Mouse (Mus musculus) layer of hippocampus, adult 9-11 months (tissue): ENCODE measurements at regions not wholly inside any gene's neighbourhood (a gene's known extent, or its start where the extent isn't known, plus 50 kb on each side); places are given as distances from the start of the nearest gene placed in this dataset.

ENCODE experiments used
- DNase-seq: peaks from one replicate; pipeline ENCODE4 v3.0.0; 2022

- no peak for DNase-seq
Measured at GRCm38 (mm10) chr9:92045472-92045905, 147.2 kb upstream of the Plscr5 start.

GRCm38 (mm10) chr9:92044161-92044560, 148.6 kb upstream of the Plscr5 start:
- DNase-seq, result no peak

GRCm38 (mm10) chr9:92016521-92016920, 176.2 kb upstream of the Plscr5 start:
- no peak for DNase-seq

GRCm38 (mm10) chr9:92015923-92016322, 176.8 kb upstream of the Plscr5 start:
- no peak for DNase-seq

- DNase-seq, result no peak
Measured at GRCm38 (mm10) chr9:91988240-91988639, 204.5 kb upstream of the Plscr5 start.

GRCm38 (mm10) chr9:91981955-91982621, 210.6 kb upstream of the Plscr5 start:
- no peak for DNase-seq

- DNase-seq, result no peak
Measured at GRCm38 (mm10) chr9:91981499-91981898, 211.2 kb upstream of the Plscr5 start.

GRCm38 (mm10) chr9:91964051-91964450, 228.7 kb upstream of the Plscr5 start:
- no peak for DNase-seq

- no peak for DNase-seq
Measured at GRCm38 (mm10) chr9:91962726-91963125, 230.0 kb upstream of the Plscr5 start.

GRCm38 (mm10) chr9:91961666-91962065, 231.1 kb upstream of the Plscr5 start:
- DNase-seq, result no peak

- DNase-seq, result no peak
Measured at GRCm38 (mm10) chr9:91960556-91961325, 232.0 kb upstream of the Plscr5 start.

- DNase-seq, result no peak
Measured at GRCm38 (mm10) chr9:91959592-91959991, 233.1 kb upstream of the Plscr5 start.

- no peak for DNase-seq
Measured at GRCm38 (mm10) chr9:91959076-91959475, 233.7 kb upstream of the Plscr5 start.

- DNase-seq, result no peak
Measured at GRCm38 (mm10) chr9:91958421-91958820, 234.3 kb upstream of the Plscr5 start.

- no peak for DNase-seq
Measured at GRCm38 (mm10) chr9:91957061-91957460, 235.7 kb upstream of the Plscr5 start.

- no peak for DNase-seq
Measured at GRCm38 (mm10) chr9:91948746-91949145, 244.0 kb upstream of the Plscr5 start.

- no peak for DNase-seq
Measured at GRCm38 (mm10) chr9:91942001-91942400, 250.7 kb upstream of the Plscr5 start.

- DNase-seq, result no peak
Measured at GRCm38 (mm10) chr9:91938729-91939128, 254.0 kb upstream of the Plscr5 start.

GRCm38 (mm10) chr9:91904066-91904465, 288.7 kb upstream of the Plscr5 start:
- no peak for DNase-seq

- DNase-seq, result no peak
Measured at GRCm38 (mm10) chr9:91900956-91901355, 291.8 kb upstream of the Plscr5 start.

GRCm38 (mm10) chr9:91876823-91877222, 315.9 kb upstream of the Plscr5 start:
- no peak for DNase-seq

GRCm38 (mm10) chr9:91831556-91831955, 361.2 kb upstream of the Plscr5 start:
- DNase-seq, result no peak

GRCm38 (mm10) chr9:91823733-91824487, 368.8 kb upstream of the Plscr5 start:
- DNase-seq, result no peak
